Mouse (Mus musculus): ENCODE measurements around the gene Tenm2. TPM values are rescaled to one million over a fixed set of nuclear protein-coding genes. Genes with fewer than 3 reads are reported as not detected.

Tenm2 gene
- total RNA-seq, 2 experiments from 2014 or later = 2.3 to 3.5 TPM

- DNase-seq (ENCODE audit: low spot score in 2 of 2) = no peak
These were observed 1083.5 kb downstream of the Tenm2 start for GRCm38 (mm10) chr11:36152226-36152625.

GRCm38 (mm10) chr11:36149092-36149491 is 1086.7 kb downstream of the Tenm2 start:
- no peak for DNase-seq (ENCODE audit: low spot score in 2 of 2)

- DNase-seq (ENCODE audit: low spot score in 2 of 2) = no peak
These were observed 1090.7 kb downstream of the Tenm2 start for GRCm38 (mm10) chr11:36145057-36145456.

GRCm38 (mm10) chr11:36140411-36140810 is 1095.4 kb downstream of the Tenm2 start:
- no peak for DNase-seq (ENCODE audit: low spot score in 2 of 2)

GRCm38 (mm10) chr11:36139521-36139920 is 1096.2 kb downstream of the Tenm2 start:
- no peak for DNase-seq (ENCODE audit: low spot score in 2 of 2)

GRCm38 (mm10) chr11:36137840-36138239 is 1097.9 kb downstream of the Tenm2 start:
- DNase-seq (ENCODE audit: low spot score in 2 of 2) = no peak

GRCm38 (mm10) chr11:36137276-36137675 is 1098.5 kb downstream of the Tenm2 start:
- DNase-seq (ENCODE audit: low spot score in 2 of 2) = no peak

GRCm38 (mm10) chr11:36134645-36135044 is 1101.1 kb downstream of the Tenm2 start:
- no peak for DNase-seq (ENCODE audit: low spot score in 2 of 2)

GRCm38 (mm10) chr11:36123275-36123674 is 1112.5 kb downstream of the Tenm2 start:
- no peak for DNase-seq (ENCODE audit: low spot score in 2 of 2)

- DNase-seq (ENCODE audit: low spot score in 2 of 2) = no peak
These were observed 1114.3 kb downstream of the Tenm2 start for GRCm38 (mm10) chr11:36121410-36121929.

- no peak for DNase-seq (ENCODE audit: low spot score in 2 of 2)
These were observed 1115.0 kb downstream of the Tenm2 start for GRCm38 (mm10) chr11:36120591-36121409.

GRCm38 (mm10) chr11:36113326-36113725 is 1122.4 kb downstream of the Tenm2 start:
- no peak for DNase-seq (ENCODE audit: low spot score in 2 of 2)

GRCm38 (mm10) chr11:36108970-36109731 is 1126.6 kb downstream of the Tenm2 start:
- no peak for DNase-seq (ENCODE audit: low spot score in 2 of 2)

GRCm38 (mm10) chr11:36107840-36108239 is 1127.9 kb downstream of the Tenm2 start:
- DNase-seq (ENCODE audit: low spot score in 2 of 2) = no peak

GRCm38 (mm10) chr11:36106639-36107038 is 1129.1 kb downstream of the Tenm2 start:
- DNase-seq (ENCODE audit: low spot score in 2 of 2) = no peak

- DNase-seq (ENCODE audit: low spot score in 2 of 2) = no peak
These were observed 1132.2 kb downstream of the Tenm2 start for GRCm38 (mm10) chr11:36103556-36103955.

GRCm38 (mm10) chr11:36096219-36096618 is 1139.5 kb downstream of the Tenm2 start:
- no peak for DNase-seq (ENCODE audit: low spot score in 2 of 2)

GRCm38 (mm10) chr11:36090210-36090609 is 1145.6 kb downstream of the Tenm2 start:
- no peak for DNase-seq (ENCODE audit: low spot score in 2 of 2)

- DNase-seq (ENCODE audit: low spot score in 2 of 2) = no peak
These were observed 1154.2 kb downstream of the Tenm2 start for GRCm38 (mm10) chr11:36081399-36082053.

- DNase-seq (ENCODE audit: low spot score in 2 of 2) = no peak
These were observed 1155.0 kb downstream of the Tenm2 start for GRCm38 (mm10) chr11:36080766-36081165.

- DNase-seq (ENCODE audit: low spot score in 2 of 2) = no peak
These were observed 1157.4 kb downstream of the Tenm2 start for GRCm38 (mm10) chr11:36078391-36078790.

Data from adrenal gland, postnatal 4 days (tissue).